Mouse (Mus musculus) stomach, postnatal 0 days (tissue): Measurements from ENCODE around the gene Bmp15.

ENCODE experiments used
- CTCF ChIP-seq: IDR thresholded peaks from 2 replicates; pipeline ENCODE4 v1.5.1; 2016; ENCODE audit warnings: antibody characterized with exemption, low read depth, mild to moderate bottlenecking, moderate library complexity
- EP300 ChIP-seq: optimal IDR thresholded peaks from 2 replicates; pipeline ENCODE3; 2016; ENCODE audit warnings: antibody characterized with exemption

- no peak for TF ChIP-seq CTCF
- TF ChIP-seq EP300: no peak
Measured at GRCm38 (mm10) chrX:6356876-6357275, 36.4 kb upstream of the Bmp15 start.
